Mouse (Mus musculus): Measurements from ENCODE around the gene Eps8l2.

DNA sequence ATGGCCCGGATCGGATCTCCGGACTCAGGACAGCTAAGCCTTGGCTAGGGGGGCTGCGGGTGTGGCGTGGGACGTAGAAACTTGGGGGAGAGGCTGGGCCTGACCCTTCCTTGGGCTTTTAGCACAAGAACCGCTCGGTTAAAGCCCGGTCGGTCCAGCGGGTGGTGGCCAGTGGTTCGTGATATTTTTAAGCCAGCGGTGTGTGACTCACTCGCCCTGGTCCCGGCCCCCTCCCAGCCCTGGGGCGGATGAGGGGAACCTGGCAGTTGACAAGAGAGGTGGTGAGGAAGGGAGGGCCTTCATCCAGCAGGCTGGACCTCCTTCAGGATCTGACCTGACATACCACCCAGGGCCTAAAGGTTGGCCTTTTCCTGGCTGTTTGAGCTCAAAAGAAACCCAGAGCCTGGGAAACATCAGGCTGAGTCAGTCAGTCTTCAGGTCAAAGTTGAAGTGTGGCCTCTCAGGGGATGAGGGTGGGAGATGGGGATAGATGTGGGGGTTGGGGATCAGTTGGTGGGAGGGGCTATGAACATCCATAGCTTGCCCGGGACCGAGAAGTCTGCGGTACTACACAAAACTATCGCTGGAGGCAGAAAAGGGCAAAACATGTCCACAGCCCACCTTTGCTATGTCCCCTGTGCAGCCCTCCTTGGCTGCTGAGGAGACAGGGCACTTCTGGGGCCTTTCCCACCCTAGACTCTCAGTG lies 688 bp downstream of the Eps8l2 start:
- TF ChIP-seq POLR2AphosphoS2 (IDR thresholded peaks at IDR 0.05; ENCODE audit: insufficient read length, low read depth) (no peak), MAX (IDR thresholded peaks at IDR 0.05; ENCODE audit: low read depth) (no peak), POLR2A (IDR thresholded peaks at IDR 0.05; ENCODE audit: insufficient read length, low read depth) (no peak), SRF (IDR thresholded peaks at IDR 0.05; ENCODE audit: control insufficient read depth, insufficient read length, low read depth) (no peak), E2F4 (IDR thresholded peaks at IDR 0.05; ENCODE audit: insufficient read depth) (no peak), TCF12 (IDR thresholded peaks at IDR 0.05; ENCODE audit: insufficient read depth, poor library complexity, severe bottlenecking) (no peak), MYOG (IDR thresholded peaks at IDR 0.05; ENCODE audit: control insufficient read depth in 1 of 3, insufficient read depth in 1 of 3, insufficient read length in 2 of 3, low read depth in 2 of 3) (no peak), USF1 (IDR thresholded peaks at IDR 0.05; ENCODE audit: low read depth) (no peak), MYOD1 (IDR thresholded peaks at IDR 0.05; ENCODE audit: control insufficient read depth in 1 of 3, insufficient read length in 2 of 3, low read depth in 2 of 3) (no peak), CEBPB (IDR thresholded peaks at IDR 0.05; ENCODE audit: insufficient read depth, poor library complexity, severe bottlenecking) (no peak)
